Mouse (Mus musculus) cerebellum, adult 11-12 months (tissue): ENCODE results near the gene Plxdc2.

Experiments used
- DNase-seq: peaks from one replicate; pipeline ENCODE4 v3.0.0; 2022

Plxdc2 gene

DNA sequence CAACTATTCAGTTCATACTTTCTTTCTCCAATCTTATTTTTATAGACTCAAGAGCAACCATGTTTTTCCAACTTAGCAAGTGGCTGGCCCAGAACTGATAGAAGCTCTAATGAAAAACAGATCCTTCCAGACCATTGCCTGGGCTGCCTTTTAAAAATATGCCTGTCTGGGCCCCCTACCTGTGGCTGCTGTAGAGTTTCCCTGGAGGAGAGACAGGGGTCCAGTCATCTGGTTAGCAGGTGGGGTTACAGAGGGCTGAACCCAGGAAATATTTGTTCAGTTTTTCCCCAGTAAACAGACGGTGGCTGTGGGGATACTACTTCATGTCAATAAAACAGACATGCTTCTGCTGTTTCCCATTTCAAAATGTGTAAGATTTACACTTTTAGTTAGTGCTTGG, 222.0 kb downstream of the Plxdc2 start:
- DNase-seq: no peak

DNA sequence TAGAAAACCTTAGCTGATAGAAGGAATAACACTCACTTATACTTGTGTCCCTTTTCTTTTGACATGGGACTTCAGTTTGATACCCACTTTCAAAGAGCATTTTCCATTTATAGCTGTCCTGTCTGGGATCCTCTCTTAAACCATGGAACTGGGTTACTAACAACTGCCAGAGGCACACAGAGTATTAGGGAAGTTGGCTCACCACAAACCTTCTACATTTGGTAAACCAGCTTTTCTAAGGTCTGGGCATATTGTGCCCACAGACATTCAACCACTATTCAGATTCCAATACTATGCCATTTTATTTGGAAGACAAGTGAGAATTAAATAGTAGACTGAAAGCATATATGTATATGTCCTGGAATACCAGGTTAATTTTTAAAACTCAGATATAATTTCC, 232.4 kb downstream of the Plxdc2 start:
- no peak for DNase-seq

DNA sequence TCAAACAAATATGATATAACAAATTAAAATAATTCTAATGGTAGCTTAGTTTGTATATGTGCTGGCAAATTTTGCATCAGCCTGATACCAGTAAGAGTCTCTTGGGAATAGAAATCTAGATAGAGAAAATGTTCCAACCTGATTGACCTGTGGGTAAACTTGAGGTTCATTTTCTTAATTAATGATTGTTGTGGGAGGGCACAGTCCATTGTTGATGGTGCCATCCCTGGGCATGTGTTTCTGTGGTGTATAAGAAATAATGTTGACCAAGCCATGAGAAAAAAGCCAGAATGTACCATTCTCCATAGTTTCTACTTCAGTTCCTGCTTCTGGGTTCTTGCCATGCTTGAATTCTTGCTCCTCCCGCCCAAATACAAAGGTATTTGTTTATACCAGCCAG, 239.3 kb downstream of the Plxdc2 start:
- no peak for DNase-seq

DNA sequence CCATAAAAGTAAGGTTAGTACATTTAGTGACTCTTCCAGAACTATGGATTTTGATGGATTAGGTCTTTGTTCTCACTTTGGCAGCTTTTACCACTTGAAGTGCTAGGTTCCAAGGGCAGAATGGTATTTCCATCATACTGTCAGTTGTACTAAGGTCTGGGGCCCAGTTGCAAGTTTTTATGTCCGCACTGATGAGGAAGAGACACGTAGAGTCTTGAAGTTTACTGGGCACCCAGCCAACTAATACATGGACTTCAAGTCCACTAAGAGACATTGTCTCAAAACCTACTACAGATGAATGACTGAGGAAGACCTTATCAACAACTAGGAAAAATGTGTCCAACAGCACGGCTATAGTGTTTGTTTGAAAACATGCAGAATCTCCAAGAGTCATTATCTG, 242.1 kb downstream of the Plxdc2 start:
- no peak for DNase-seq

DNA sequence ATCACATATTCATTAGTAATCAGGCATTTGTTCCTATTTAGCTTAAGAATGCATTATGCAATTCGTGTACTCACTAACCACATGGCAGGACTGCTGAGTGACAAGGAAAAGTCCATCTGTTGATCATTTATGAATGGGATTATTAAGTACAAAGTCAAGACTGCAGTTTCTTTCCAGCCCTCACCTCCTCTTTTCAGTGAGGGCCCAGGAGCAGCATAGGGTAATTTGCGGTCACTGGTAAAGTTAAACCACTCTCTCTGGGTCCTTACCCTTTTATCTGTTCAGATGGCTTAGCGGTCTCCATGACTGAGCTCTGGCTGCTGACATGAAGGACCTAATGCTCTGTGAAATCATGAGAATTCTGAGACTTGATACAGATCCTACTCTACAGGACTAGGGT, 248.2 kb downstream of the Plxdc2 start:
- DNase-seq: no peak

DNA sequence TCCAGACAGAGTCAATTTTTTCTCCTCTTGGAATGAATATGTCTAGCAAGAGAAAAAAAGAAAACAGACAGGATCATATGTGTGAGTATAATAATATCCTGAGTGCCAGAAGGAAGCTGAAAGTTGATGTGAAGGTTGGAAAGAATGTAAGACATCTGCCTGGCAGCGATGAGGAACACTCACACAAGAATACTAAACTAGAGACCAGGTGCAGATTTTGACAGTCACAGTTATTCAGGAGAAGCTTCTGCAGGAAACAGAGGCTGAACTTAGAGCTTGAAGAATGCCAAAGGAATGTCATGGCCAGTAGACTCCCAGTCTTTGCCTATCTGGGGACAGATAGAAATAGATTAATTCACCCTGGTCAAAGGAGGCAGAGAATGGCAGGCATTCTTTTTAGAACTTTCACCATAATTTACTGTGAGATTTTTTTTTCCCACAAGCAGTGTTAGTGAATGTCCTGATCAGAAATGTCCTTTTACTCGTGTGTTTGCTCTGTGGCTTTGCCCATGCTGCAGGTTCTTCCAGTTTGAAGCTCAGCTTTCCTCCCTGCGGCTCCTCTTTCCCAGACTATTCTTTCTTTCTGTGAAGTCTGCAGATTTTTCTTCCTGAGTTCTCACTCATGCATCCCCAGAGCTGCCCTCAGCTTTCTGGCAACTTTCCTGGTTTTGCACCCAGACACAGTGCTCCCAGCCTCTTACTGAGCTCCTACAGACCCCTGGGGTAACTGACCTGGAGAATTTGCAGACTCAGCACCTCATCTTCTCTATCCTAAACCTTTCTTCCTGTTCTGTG, 251.9 kb downstream of the Plxdc2 start:
- no peak for DNase-seq

DNA sequence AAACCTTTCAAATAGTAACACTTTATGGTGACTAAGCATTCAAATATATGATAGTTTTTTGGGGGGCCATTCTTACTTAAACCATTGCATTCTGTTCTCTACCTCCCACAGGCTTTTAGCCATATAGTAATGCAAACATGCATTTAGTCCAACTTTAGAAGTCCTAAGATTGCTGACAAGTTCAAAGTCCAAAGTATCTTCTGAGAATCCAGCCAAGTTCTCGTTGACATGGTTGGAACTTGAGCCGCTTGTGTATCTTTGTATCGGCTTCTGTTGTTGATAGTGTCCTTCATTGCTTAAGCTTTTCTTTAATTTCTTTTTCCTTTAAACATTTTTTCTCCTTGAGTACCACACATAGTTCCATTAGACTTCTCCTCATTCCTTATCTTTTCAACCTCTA, 286.0 kb downstream of the Plxdc2 start:
- no peak for DNase-seq

DNA sequence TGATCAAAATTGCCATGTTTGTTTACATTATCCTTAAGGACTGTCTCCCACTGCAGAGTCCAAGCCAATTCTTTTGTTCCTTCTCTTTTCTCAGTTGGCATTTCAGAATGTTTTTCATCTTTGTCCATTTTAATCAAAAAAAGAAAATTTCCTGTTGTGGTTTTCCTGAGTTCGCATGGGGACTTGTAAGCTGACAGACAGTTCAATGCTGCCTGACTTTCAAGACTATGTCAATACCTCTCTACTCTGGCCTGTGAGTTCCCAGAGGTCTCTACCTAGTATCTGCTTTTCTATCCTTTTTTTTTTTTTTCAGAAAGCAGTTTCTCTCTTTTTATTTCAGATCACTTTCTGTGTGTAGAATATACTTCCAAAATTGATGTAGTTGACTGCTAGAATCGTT, 295.6 kb downstream of the Plxdc2 start:
- DNase-seq: no peak

DNA sequence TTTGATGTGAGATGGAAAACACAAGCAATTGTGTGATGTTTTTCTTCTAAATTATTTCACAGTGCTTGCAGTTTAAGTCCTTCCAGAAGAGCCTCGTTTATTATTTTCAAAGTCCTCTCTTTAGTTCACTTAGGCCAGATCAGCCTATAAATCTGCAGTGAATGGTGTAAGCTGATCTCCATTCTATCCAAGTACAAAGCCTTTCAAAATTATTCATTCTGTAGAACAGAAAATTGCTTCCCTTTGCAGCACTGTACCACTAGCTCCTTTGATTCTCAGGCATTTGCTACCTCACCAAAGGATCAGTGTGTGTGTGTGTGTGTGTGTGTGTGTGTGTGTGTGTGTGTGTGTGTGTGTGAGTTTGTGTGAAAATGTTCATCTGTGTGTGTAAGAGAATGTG, 308.4 kb downstream of the Plxdc2 start:
- no peak for DNase-seq

DNA sequence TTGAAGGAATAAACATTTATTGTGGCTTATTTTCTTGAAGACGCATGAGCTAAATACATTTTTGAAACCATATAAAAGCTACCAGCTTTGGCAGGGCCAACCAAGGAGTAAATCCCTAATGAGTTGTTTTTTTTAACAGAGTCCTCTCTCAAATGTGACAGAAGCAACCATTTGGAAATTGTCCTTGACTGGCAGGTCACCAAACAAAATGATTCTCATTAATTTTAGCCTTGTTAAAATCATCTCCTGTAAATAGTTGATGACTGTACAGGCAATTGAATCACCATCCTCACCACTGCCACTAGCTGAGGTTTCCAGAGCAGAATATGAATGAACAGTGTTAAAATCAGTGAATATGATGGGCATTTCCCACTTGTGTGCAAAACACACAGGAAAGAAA, 312.3 kb downstream of the Plxdc2 start:
- no peak for DNase-seq

DNA sequence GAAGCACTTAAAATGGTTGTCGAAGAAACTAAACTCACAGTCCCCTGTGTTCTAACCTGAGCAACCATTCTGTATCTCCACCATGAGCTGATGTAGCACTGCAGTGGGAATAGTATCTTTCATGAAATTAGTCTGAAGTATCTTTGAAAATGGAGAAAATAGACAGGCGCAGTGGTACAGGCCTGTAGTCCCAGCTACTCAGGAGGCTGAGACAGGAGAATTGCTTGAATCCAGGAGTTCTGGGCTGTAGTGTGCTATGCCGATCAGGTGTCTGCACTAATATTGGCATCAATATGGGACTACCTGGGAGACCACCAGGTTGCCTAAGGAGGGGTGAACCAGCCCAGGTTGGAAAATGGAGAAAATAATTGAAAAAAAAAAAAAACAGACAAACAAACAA, 326.8 kb downstream of the Plxdc2 start:
- DNase-seq: no peak

DNA sequence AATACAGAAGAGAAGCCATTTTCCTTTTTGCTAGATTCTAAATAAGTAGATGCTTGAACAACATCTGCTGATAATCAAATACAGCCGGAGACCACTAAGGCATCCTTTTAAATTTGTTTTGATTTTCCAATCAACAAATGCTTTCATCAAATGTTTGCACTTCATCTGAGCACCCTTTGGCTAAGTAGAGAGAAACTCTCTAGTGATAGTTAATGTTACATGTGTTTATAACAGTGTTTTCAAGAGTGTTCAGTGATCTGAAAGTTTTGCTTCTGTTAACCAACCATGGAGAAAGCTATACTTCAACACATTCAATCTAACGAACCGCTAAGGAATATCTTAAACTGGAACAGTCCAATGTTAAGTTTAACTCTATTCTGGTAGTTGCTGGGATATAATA, 327.6 kb downstream of the Plxdc2 start:
- DNase-seq: no peak

DNA sequence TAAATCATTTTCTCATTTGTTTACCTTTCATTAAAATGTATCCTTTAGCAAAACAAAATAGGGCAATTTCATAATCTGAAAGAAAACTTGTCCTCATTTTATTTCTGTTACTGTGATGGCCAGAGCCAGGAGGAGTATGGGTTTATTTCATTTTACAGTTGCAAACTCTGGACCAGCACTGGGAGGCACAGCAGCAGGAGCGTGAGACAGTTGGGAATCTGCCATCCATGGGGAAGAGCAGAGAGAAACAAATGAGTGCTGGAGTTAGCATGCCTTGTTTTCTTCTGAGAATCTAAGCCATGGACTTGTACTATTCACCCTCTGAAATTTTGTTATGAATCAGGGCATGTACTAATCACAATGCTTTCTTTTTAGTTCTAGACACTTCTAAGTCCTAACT, 328.4 kb downstream of the Plxdc2 start:
- DNase-seq: no peak

DNA sequence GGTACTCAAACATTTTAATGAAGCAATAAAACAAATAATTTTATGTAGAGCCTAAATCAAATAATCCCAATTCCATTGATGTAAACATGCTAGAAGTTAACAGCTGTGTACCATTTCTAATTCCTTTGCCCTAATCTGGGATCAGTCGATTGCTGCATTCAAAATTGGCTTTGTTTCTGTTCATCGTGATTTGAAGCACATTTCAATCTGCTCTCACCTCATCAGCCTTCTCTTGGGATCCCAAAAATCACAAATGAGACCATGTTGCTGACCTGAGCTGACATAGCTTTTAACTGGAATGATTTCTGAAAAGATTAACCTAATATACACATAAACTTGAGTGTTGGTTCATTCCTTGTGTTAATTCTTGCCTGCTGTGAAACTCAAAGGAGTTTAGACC, 340.3 kb downstream of the Plxdc2 start:
- DNase-seq: no peak

DNA sequence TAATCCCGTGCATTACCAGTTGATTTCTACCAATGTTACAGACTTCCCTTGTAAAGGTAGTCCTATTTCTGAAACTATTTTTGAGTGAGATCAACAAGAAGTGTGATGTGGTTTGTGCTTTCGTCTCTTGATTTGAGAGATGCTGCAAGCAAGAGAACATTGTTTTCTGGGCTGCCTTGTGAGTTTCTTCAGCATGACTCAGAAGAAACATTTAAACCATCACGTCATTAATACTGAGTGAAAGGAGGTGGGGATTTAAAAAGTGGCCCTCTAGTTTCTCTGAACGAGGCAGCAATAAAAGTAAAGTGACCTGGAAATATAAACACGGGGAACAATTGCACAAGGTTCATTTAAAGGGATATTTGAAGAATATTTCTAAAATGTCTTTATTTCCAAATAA, 341.1 kb downstream of the Plxdc2 start:
- no peak for DNase-seq

DNA sequence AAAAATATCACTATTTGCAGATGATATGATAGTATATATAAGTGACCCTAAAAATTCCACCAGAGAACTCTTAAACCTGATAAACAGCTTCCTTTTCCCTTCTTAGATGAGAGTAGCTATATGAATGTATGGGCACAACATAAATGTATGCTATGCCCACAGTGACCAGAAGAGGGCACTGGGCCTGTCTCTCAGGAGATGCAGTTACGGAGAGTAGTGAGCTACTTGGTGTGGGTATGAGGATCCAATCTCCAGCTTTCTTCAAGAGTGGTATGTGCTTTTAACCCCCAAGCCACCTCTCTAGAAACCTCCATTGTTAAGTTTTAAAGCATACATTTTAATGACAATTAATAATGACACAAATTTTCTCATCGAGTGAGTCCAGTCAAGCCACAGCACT, 350.1 kb downstream of the Plxdc2 start:
- no peak for DNase-seq

DNA sequence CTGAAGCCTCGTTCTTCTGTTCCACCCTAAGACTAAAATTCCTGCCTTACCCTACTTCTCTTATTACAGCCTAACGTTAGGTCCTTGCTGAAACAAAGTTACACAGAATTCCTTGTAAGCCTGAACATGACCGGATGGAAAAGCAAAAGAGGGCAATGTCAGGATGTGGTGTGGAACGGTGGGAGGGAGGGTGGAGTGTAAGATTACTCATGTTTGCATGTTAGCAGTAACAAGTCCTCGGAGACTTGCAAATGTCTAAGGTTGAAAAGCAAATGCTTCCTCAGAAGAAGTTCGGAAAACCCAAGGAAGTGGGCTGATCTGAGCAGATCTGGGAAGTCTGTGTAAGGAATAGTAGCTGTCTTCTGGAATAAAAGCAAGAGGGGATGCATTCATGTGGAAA, 353.8 kb downstream of the Plxdc2 start:
- no peak for DNase-seq

DNA sequence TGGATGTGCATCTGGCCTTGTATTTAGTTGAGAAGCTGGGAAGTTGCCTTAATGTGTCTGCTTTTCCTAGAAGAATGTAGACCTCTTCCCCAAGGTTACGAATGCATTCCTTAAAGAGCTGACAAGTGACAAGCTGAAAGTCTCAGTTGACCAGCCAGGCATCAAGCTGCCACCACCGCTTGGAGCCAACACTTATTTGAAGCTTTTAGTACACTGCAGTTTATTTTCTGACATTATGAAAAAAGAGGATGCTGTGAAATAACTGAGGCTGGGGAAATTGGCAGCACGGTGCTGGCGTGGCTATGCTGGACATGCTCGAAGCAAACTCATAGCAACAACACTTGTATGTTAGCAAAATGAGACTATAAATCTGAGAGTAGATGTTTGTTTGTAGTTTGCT, 374.9 kb downstream of the Plxdc2 start:
- DNase-seq: no peak

DNA sequence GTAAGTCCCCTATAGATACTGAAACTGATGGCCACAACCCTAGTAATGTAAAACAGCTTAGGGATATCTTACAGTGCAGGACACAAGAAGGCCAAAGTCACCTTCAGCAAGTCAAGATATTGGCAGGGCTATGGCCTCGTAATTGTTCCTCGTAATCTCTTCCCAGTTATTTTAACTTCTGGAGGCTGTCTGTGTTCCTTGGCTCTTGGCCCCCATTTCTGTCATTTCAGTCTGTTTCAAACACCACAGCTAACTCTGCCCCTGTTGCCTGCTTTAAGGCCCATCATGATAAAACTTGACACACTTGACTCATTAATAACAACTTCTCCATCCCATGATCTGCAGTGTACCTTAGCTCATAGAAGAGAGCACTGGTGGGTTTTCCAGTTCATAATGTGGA, 378.3 kb downstream of the Plxdc2 start:
- DNase-seq: no peak

DNA sequence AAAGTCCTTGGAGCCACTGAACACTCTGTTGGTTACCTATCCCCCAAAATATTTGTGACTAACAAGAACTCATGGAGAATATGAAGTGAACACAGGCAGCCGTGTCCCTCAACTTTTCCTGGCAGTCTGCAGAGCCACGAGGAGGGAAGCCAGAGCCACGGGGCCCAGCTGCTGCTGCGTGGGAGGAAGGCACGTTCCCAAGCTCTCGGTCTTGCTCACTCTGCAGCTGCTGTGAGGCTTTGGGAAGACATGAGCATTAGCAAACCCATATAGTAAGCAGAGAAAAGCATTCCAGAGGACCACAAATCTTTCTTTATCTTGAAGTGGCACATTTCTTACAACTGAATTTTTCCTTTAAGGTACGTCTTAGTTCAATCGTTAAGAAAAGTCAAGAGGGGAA, 382.1 kb downstream of the Plxdc2 start:
- no peak for DNase-seq

DNA sequence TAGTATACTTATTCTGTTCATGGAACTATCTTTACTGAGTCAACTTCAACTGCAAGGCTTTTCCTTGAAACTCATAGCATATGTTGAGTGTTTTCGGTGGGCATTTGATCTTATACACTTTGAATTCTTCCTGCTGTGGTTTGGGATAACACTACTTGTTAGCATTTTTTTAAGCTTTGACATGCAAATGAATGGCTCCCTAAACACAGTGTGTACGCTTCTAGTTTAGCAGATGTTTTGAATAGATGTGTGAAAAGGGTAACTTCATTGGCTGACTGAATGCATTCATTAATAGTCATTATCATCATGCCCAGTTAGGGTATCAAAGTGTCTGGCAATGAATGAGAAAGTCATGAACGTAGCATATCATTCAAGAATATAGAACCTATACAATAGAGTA, 385.7 kb downstream of the Plxdc2 start:
- DNase-seq: no peak

DNA sequence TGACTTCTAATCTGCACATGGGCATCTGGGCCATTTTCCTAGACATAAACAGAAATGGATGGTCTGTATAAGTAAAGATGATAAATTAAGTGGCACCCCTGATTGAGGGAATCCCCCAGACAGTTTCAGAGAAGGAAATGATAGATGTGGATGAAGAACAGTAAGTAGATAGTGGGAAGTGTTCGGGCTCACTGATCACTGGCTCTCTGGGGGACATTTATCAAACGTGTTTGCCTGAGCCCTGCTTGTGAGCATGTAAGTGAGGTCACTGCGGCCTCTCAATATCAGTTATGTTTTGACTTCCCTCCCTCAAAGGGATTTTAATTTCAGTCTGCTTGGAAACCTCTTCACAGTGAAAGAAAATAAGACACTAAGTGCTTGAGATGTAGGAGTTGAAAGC, 387.5 kb downstream of the Plxdc2 start:
- DNase-seq: no peak

DNA sequence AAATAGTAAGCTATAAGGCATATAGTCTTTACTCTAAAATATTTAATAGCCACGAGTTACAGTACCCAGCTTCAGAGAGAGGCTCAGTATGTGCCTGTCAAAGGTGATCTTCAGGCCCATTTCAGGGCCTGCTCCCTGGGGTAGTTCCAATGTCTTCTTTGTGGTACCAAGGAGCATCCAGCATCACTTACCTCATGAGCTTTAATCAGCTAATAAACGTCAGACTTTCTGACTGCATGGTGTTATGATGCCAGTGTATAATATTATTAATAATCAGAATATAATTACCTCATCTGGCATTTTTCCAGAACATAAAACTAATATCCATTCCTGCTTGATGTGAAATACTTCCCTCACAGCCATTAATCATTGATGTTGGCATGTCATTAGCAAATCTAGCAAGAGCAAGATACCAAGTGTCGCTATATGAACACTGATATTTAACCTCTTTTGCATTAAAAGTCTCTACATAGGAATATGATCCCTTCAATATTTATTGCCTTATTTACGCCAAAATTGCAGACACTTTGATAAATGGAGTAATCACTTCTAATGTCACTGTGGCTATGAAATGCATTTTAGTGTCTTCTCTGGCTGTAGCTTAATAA, 393.3 kb downstream of the Plxdc2 start:
- no peak for DNase-seq

DNA sequence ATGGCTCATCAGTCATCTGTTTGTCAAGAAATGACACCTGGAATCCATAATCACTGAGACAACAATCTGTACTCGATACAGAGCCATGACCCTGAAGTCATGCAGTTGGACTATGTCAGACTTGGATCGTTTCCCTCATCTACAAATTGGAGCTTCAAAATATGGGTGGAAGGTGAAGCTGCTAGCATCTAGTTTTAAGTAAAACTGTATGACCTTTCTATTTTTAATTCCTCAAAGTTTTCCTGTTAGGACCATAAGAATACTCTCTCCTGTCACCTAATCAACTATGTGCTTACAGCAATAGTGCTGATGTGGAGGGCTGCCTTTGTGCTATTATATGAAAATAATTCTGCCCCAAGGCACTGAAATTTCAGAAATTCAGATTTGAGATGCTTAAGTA, 401.1 kb downstream of the Plxdc2 start:
- DNase-seq: no peak

DNA sequence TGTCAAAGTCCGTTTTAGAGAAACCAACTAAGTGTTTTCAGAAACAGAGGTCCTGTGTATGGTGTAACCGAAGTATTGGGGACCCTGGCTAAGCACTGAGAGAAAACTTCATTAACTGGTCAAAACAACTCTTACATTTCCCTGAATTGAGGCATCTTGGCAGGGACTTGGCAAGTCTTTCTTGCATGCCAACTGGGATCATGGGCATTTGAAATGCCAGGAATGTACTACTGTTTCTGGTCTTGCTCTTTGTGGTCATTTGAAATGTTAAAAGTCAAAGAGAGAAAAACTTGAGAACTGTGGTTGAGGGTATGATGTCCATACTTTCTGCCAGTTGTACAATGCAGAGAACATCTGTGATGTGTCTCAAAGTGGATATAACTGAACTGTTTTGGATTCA, 403.7 kb downstream of the Plxdc2 start:
- no peak for DNase-seq
